Mouse (Mus musculus): ENCODE measurements around the gene Rab30.

- no peak for TF ChIP-seq CTCF (IDR thresholded peaks at IDR 0.05)
- no peak for TF ChIP-seq EP300 (IDR thresholded peaks at IDR 0.05)
Observed at GRCm38 (mm10) chr7:92741861-92742249, 452 bp downstream of the Rab30 start.

Data from lung, postnatal 0 days (tissue).